Mouse (Mus musculus) mouse trophoblast stem cell (cell line): ENCODE measurements around the gene Rell1.

Experiments
- in situ Hi-C, 2 experiments: fragments of 300-500 bp; cut with MseI, MboI; formaldehyde crosslinking; loops; 2 replicates in 1 of 2; 3 replicates in 1 of 2; pipeline ENCODE4 v1.15.1; 2025

Gene Rell1

GRCm38 (mm10) chr5:63968443-63969415 is at the start of gene Rell1:
Rell1 (minus strand) TSS chr5:63968897.
- in situ Hi-C loops, result no loop called here

GRCm38 (mm10) chr5:64012596-64013366 is 44.1 kb upstream of the Rell1 start:
- in situ Hi-C loops, result no loop called here

- in situ Hi-C loops, result no loop called here
Measured at GRCm38 (mm10) chr5:64006548-64006947, 37.9 kb upstream of the Rell1 start.

- in situ Hi-C loops, result no loop called here
Measured at GRCm38 (mm10) chr5:64003302-64003701, 34.6 kb upstream of the Rell1 start.

- in situ Hi-C loops, result no loop called here
Measured at GRCm38 (mm10) chr5:63993865-63994264, 25.2 kb upstream of the Rell1 start.

- in situ Hi-C loops, result no loop called here
Measured at GRCm38 (mm10) chr5:63990675-63991074, 22.0 kb upstream of the Rell1 start.

GRCm38 (mm10) chr5:63986337-63986736 is 17.6 kb upstream of the Rell1 start:
- in situ Hi-C loops, result no loop called here

- in situ Hi-C loops, result no loop called here
Measured at GRCm38 (mm10) chr5:63982296-63982695, 13.6 kb upstream of the Rell1 start.

GRCm38 (mm10) chr5:63970991-63971390 is 2.3 kb upstream of the Rell1 start:
- in situ Hi-C loops, result no loop called here

GRCm38 (mm10) chr5:63970281-63970732 is 1.6 kb upstream of the Rell1 start:
- in situ Hi-C loops, result no loop called here

- in situ Hi-C loops, result no loop called here
Measured at GRCm38 (mm10) chr5:63969476-63970112, 897 bp upstream of the Rell1 start.

GRCm38 (mm10) chr5:63967591-63968141 is 1.0 kb downstream of the Rell1 start:
- in situ Hi-C loops, result no loop called here

GRCm38 (mm10) chr5:63966379-63966778 is 2.3 kb downstream of the Rell1 start:
- in situ Hi-C loops, result no loop called here

- in situ Hi-C loops, result no loop called here
Measured at GRCm38 (mm10) chr5:63965946-63966345, 2.8 kb downstream of the Rell1 start.

- in situ Hi-C loops, result no loop called here
Measured at GRCm38 (mm10) chr5:63964576-63964975, 4.1 kb downstream of the Rell1 start.

GRCm38 (mm10) chr5:63961726-63962125 is 7.0 kb downstream of the Rell1 start:
- in situ Hi-C loops, result no loop called here

- in situ Hi-C loops, result no loop called here
Measured at GRCm38 (mm10) chr5:63960565-63960964, 8.1 kb downstream of the Rell1 start.

- in situ Hi-C loops, result no loop called here
Measured at GRCm38 (mm10) chr5:63958963-63959708, 9.6 kb downstream of the Rell1 start.

GRCm38 (mm10) chr5:63957607-63958006 is 11.1 kb downstream of the Rell1 start:
- in situ Hi-C loops, result no loop called here

GRCm38 (mm10) chr5:63956411-63956810 is 12.3 kb downstream of the Rell1 start:
- in situ Hi-C loops, result no loop called here
